Mouse (Mus musculus) ES-Bruce4 (cell line): ENCODE results near the gene Tcf19. TPM values are rescaled to one million over a fixed set of nuclear protein-coding genes. Genes with fewer than 3 reads are reported as not detected.

Source experiments
- H3K27ac ChIP-seq: 2 replicates; pipeline ENCODE4 v1.5.1; 2012; ENCODE audit warnings: low read length, inconsistent platforms; ENCODE audit not compliant: insufficient read depth
- H3K27me3 ChIP-seq: 2 replicates; pipeline ENCODE4 v1.6.1; 2012; ENCODE audit warnings: mild to moderate bottlenecking, low read length, inconsistent platforms; ENCODE audit not compliant: control insufficient read depth, poor library complexity, insufficient read depth, severe bottlenecking
- H3K36me3 ChIP-seq: 2 replicates; pipeline ENCODE4 v1.6.1; 2012; ENCODE audit warnings: inconsistent platforms, mild to moderate bottlenecking, low read length, moderate library complexity; ENCODE audit not compliant: control insufficient read depth, poor library complexity, insufficient read depth, severe bottlenecking
- H3K4me1 ChIP-seq: one replicate; pipeline ENCODE4 v1.8.1; 2011; ENCODE audit warnings: low read length; ENCODE audit not compliant: control insufficient read depth, insufficient read depth
- H3K4me3 ChIP-seq: 2 replicates; pipeline ENCODE4 v1.5.1; 2011; ENCODE audit warnings: low read depth, mild to moderate bottlenecking, low read length
- H3K9ac ChIP-seq: 2 replicates; pipeline ENCODE4 v1.6.1; 2012; ENCODE audit warnings: low read depth, mild to moderate bottlenecking, inconsistent platforms; ENCODE audit not compliant: poor library complexity, severe bottlenecking
- H3K9me3 ChIP-seq: replicated peaks from 2 replicates; pipeline ENCODE4 v1.6.1; 2012; ENCODE audit warnings: mild to moderate bottlenecking, low read length, inconsistent platforms; ENCODE audit not compliant: control insufficient read depth, poor library complexity, insufficient read depth, severe bottlenecking
- CTCF ChIP-seq: IDR thresholded peaks from one replicate; pipeline ENCODE4 v1.8.1; 2011; ENCODE audit warnings: low read depth, low read length
- EP300 ChIP-seq: IDR thresholded peaks from 2 replicates; pipeline ENCODE4 v1.6.1; 2011; ENCODE audit warnings: low read depth, low read length; ENCODE audit not compliant: insufficient read depth
- POLR2A ChIP-seq: IDR thresholded peaks from one replicate; pipeline ENCODE4 v1.8.1; 2011; ENCODE audit warnings: low read length; ENCODE audit not compliant: insufficient read depth
- polyA plus RNA-seq: library from polyadenylated mRNA; stranded (reverse); fragments of >200 nt; gene quantifications from 2 replicates; pipeline ENCODE4 v1.2.4, GENCODE M21; 2011; ENCODE audit warnings: low read depth; ENCODE audit not compliant: missing spikeins, insufficient read depth, insufficient read length

The Tcf19 gene
- polyA plus RNA-seq, 1 experiment: 5.2 TPM

- peak overlapping the region; percentile 34; the same call in 1 of the 2 replicates for H3K9ac ChIP-seq
Measured at GRCm38 (mm10) chr17:35539540-35539939, 22.9 kb upstream of the Tcf19 start.

GRCm38 (mm10) chr17:35538476-35538875, 21.9 kb upstream of the Tcf19 start:
- Histone ChIP-seq H3K9me3 (no peaks in the 10 kb centered on the region), H3K4me1 (peaks cover 10% of the 10 kb centered on the region), H3K4me3 (no peak overlapping the region), H3K27ac (no peak overlapping the region), H3K27me3 (no peaks in the 10 kb centered on the region), H3K9ac (no peak overlapping the region), H3K36me3 (no peaks in the 10 kb centered on the region)
- TF ChIP-seq POLR2A (no peak), CTCF (no peak), EP300 (no peak)

More at GRCm38 (mm10) chr17:35539540-35539939, 22.9 kb upstream of the Tcf19 start:
- Histone ChIP-seq H3K27me3 (no peaks in the 10 kb centered on the region), H3K27ac (no peak overlapping the region; the same call in 1 of the 2 replicates), H3K4me3 (no peak overlapping the region), H3K4me1 (peaks cover 5% of the 10 kb centered on the region), H3K9me3 (no peaks in the 10 kb centered on the region), H3K36me3 (no peaks in the 10 kb centered on the region)
- no peak for TF ChIP-seq POLR2A
- peak; percentile 55; the same call in 1 of the 2 replicates for TF ChIP-seq EP300
- TF ChIP-seq CTCF: no peak

- Histone ChIP-seq H3K27me3 (no peaks in the 10 kb centered on the region), H3K27ac (no peak overlapping the region), H3K9ac (no peak overlapping the region), H3K4me3 (no peak overlapping the region), H3K9me3 (no peaks in the 10 kb centered on the region), H3K4me1 (peaks cover 16% of the 10 kb centered on the region), H3K36me3 (no peaks in the 10 kb centered on the region)
- TF ChIP-seq CTCF (no peak), EP300 (no peak), POLR2A (no peak)
Measured at GRCm38 (mm10) chr17:35537421-35537820, 20.8 kb upstream of the Tcf19 start.

GRCm38 (mm10) chr17:35534343-35534742, 17.7 kb upstream of the Tcf19 start:
- Histone ChIP-seq H3K4me3 (no peak overlapping the region), H3K9me3 (no peaks in the 10 kb centered on the region), H3K36me3 (no peaks in the 10 kb centered on the region), H3K27me3 (no peaks in the 10 kb centered on the region), H3K4me1 (peaks cover 23% of the 10 kb centered on the region), H3K27ac (peak overlapping the region; percentile 26; the same call in 1 of the 2 replicates), H3K9ac (peak overlapping the region; percentile 17; the same call in 1 of the 2 replicates)
- TF ChIP-seq CTCF (peak; percentile 91), POLR2A (no peak), EP300 (0 out of 2 replicates have a peak, but pooled peaks have one; percentile 16)

- peak within 1 kb of the TSS; percentile 17; the same call in 1 of the 2 replicates for H3K9ac ChIP-seq
- no peak within 1 kb of the TSS for H3K4me3 ChIP-seq
- no peaks in the 10 kb centered on the region for H3K27me3 ChIP-seq
- no peaks in the 10 kb centered on the region for H3K9me3 ChIP-seq
- no peaks in the 10 kb centered on the region for H3K36me3 ChIP-seq
- TF ChIP-seq EP300 (no peak), CTCF (no peak), POLR2A (no peak)
- H3K27ac ChIP-seq: peak within 1 kb of the TSS; percentile 23; the same call in 1 of the 2 replicates
- H3K4me1 ChIP-seq: peaks cover 21% of the 10 kb centered on the region
Measured at GRCm38 (mm10) chr17:35532901-35533300, 16.3 kb upstream of the Tcf19 start, which contains the start of gene Psors1c2. Psors1c2 (plus strand) TSS chr17:35533201.

GRCm38 (mm10) chr17:35532360-35532759, 15.7 kb upstream of the Tcf19 start:
- Histone ChIP-seq H3K36me3 (no peaks in the 10 kb centered on the region), H3K9ac (no peak overlapping the region), H3K27ac (no peak overlapping the region), H3K4me3 (no peak overlapping the region), H3K9me3 (no peaks in the 10 kb centered on the region), H3K4me1 (peaks cover 21% of the 10 kb centered on the region), H3K27me3 (no peaks in the 10 kb centered on the region)
- TF ChIP-seq EP300: peak; percentile 38; the same call in 1 of the 2 replicates
- no peak for TF ChIP-seq CTCF
- no peak for TF ChIP-seq POLR2A
